Mouse (Mus musculus) hindbrain, embryonic 15.5 days (tissue): ENCODE results near the gene Asap3. TPM values are rescaled to one million over a fixed set of nuclear protein-coding genes. Genes with fewer than 3 reads are reported as not detected.

Experiments used
- polyA plus RNA-seq: library from polyadenylated mRNA; unstranded; fragments of >200 nt; fragmentation: Nextera tagmentation; extraction: Ambion mirVana; gene quantifications from 2 replicates; pipeline ENCODE4 v1.2.1, GENCODE M21; 2015

Gene Asap3
- polyA plus RNA-seq, 1 experiment from 2014 or later = 5.8 TPM

Other genes starting within 250 kb of the Asap3 start
- 43.8 and 48.1 TPM in 2 replicates for gene Gale, start 242.6 kb upstream of the Asap3 start, polyA plus RNA-seq
- 200 and 214 TPM in 2 replicates for gene Lypla2, start 233.7 kb upstream of the Asap3 start, polyA plus RNA-seq
- gene Pithd1, start 219.1 kb upstream of the Asap3 start, polyA plus RNA-seq = 63.6 and 66.4 TPM in 2 replicates
- gene Eloa, start 184.6 kb upstream of the Asap3 start, polyA plus RNA-seq = 26.9 and 27.2 TPM in 2 replicates
- 257 and 270 TPM in 2 replicates for gene Rpl11, start 152.9 kb upstream of the Asap3 start, polyA plus RNA-seq
- 208 TPM in 2 replicates for gene Id3, start 62.9 kb upstream of the Asap3 start, polyA plus RNA-seq
- 2.8 and 3.6 TPM in 2 replicates for gene E2f2, start 34.0 kb upstream of the Asap3 start, polyA plus RNA-seq
- gene Tcea3, start 41.4 kb downstream of the Asap3 start, polyA plus RNA-seq = 2.4 TPM in 2 replicates
- gene Zfp46, start 78.3 kb downstream of the Asap3 start, polyA plus RNA-seq = 38.8 and 41.3 TPM in 2 replicates
- 177 and 190 TPM in 2 replicates for gene Hnrnpr, start 104.6 kb downstream of the Asap3 start, polyA plus RNA-seq
- gene Htr1d, start 217.2 kb downstream of the Asap3 start, polyA plus RNA-seq = 1.9 and 3.3 TPM in 2 replicates